Mouse (Mus musculus) heart, embryonic 10.5 days (tissue): ENCODE results near the gene Hmga1. TPM values are rescaled to one million over a fixed set of nuclear protein-coding genes. Genes with fewer than 3 reads are reported as not detected.

ENCODE experiments used
- DNase-seq: peaks from one replicate; pipeline ENCODE4 v3.0.0-alpha.2; 2017; ENCODE audit warnings: low spot score
- H3K27ac ChIP-seq: fragments of 300-500 bp; sonication (generic); 2 replicates; pipeline ENCODE4 v1.5.1; 2016; ENCODE audit warnings: mild to moderate bottlenecking
- H3K27me3 ChIP-seq: fragments of 300-500 bp; sonication (generic); 2 replicates; pipeline ENCODE4 v1.6.1; 2016; ENCODE audit warnings: mild to moderate bottlenecking; ENCODE audit not compliant: poor library complexity, insufficient read depth, severe bottlenecking
- H3K36me3 ChIP-seq: fragments of 300-500 bp; sonication (generic); 2 replicates; pipeline ENCODE4 v1.6.1; 2016; ENCODE audit warnings: mild to moderate bottlenecking, moderate library complexity
- H3K4me1 ChIP-seq: fragments of 300-500 bp; sonication (generic); 2 replicates; pipeline ENCODE4 v1.6.1; 2016; ENCODE audit warnings: mild to moderate bottlenecking
- H3K4me3 ChIP-seq: fragments of 300-500 bp; sonication (generic); 2 replicates; pipeline ENCODE4 v1.5.1; 2016; ENCODE audit warnings: mild to moderate bottlenecking, moderate library complexity
- H3K9me3 ChIP-seq: fragments of 300-500 bp; sonication (generic); 2 replicates; pipeline ENCODE4 v1.6.1; 2016; ENCODE audit warnings: mild to moderate bottlenecking, moderate library complexity
- WGBS: fragments of 180-500 bp; shearing (Covaris S2); methylation state at CpG from one replicate; pipeline ENCODE4 v1.1.7; 2016; 5-methylcytosine and 5-hydroxymethylcytosine counted together
- polyA plus RNA-seq: library from polyadenylated mRNA; unstranded; fragments of >200 nt; fragmentation: Nextera tagmentation; extraction: Ambion mirVana; gene quantifications from 2 replicates; pipeline ENCODE4 v1.2.1, GENCODE M21; 2016

Hmga1 gene
- polyA plus RNA-seq, 1 experiment from 2014 or later, result 609 TPM

- no peak overlapping the region for H3K27ac ChIP-seq
- WGBS, result 59% methylated on average over 2 of the region's 2 CpGs
Measured at GRCm38 (mm10) chr17:27541261-27541660, 15.0 kb upstream of the Hmga1 start.

GRCm38 (mm10) chr17:27541984-27542383 lies 14.3 kb upstream of the Hmga1 start:
- Histone ChIP-seq H3K4me3 (no peak overlapping the region), H3K9me3 (no peaks in the 10 kb centered on the region), H3K27ac (no peak overlapping the region; the same call in 1 of the 2 replicates), H3K36me3 (no peaks in the 10 kb centered on the region), H3K27me3 (peaks cover 9% of the 10 kb centered on the region; the same call in 1 of the 2 replicates), H3K4me1 (peaks cover 12% of the 10 kb centered on the region)
- no peak for DNase-seq
- WGBS, result 78% methylated on average over 3 of the region's 3 CpGs

More at GRCm38 (mm10) chr17:27541261-27541660, 15.0 kb upstream of the Hmga1 start:
- no peaks in the 10 kb centered on the region for H3K36me3 ChIP-seq
- DNase-seq, result no peak
- no peaks in the 10 kb centered on the region for H3K9me3 ChIP-seq
- peaks cover 6% of the 10 kb centered on the region; the same call in 1 of the 2 replicates for H3K27me3 ChIP-seq
- peaks cover 11% of the 10 kb centered on the region for H3K4me1 ChIP-seq
- no peak overlapping the region for H3K4me3 ChIP-seq

GRCm38 (mm10) chr17:27544551-27544950 lies 11.7 kb upstream of the Hmga1 start:
- H3K36me3 ChIP-seq, result no peaks in the 10 kb centered on the region
- no peak overlapping the region for H3K4me3 ChIP-seq
- H3K27ac ChIP-seq, result no peak overlapping the region
- no peak for DNase-seq
- 81% methylated on average over 11 of the region's 11 CpGs for WGBS
- no peaks in the 10 kb centered on the region for H3K9me3 ChIP-seq
- peaks cover 13% of the 10 kb centered on the region; the same call in 1 of the 2 replicates for H3K27me3 ChIP-seq
- peaks cover 31% of the 10 kb centered on the region for H3K4me1 ChIP-seq

GRCm38 (mm10) chr17:27545991-27546390 lies 10.3 kb upstream of the Hmga1 start:
- Histone ChIP-seq H3K9me3 (no peaks in the 10 kb centered on the region), H3K27me3 (peaks cover 13% of the 10 kb centered on the region; the same call in 1 of the 2 replicates), H3K36me3 (no peaks in the 10 kb centered on the region), H3K4me1 (peaks cover 35% of the 10 kb centered on the region), H3K27ac (no peak overlapping the region), H3K4me3 (no peak overlapping the region)
- WGBS, result 36% methylated on average over 12 of the region's 12 CpGs
- no peak for DNase-seq

GRCm38 (mm10) chr17:27546574-27547085 lies 9.7 kb upstream of the Hmga1 start:
- no peak overlapping the region for H3K4me3 ChIP-seq
- no peaks in the 10 kb centered on the region for H3K36me3 ChIP-seq
- H3K27ac ChIP-seq, result peak overlapping the region; percentile 6
- no peaks in the 10 kb centered on the region for H3K9me3 ChIP-seq
- WGBS, result 55% methylated on average over 7 of the region's 7 CpGs
- H3K4me1 ChIP-seq, result peaks cover 30% of the 10 kb centered on the region
- no peak for DNase-seq
- peaks cover 13% of the 10 kb centered on the region; the same call in 1 of the 2 replicates for H3K27me3 ChIP-seq

GRCm38 (mm10) chr17:27547253-27547868 lies 8.9 kb upstream of the Hmga1 start:
- Histone ChIP-seq H3K27ac (peak overlapping the region; percentile 44), H3K9me3 (no peaks in the 10 kb centered on the region), H3K27me3 (peaks cover 13% of the 10 kb centered on the region; the same call in 1 of the 2 replicates), H3K36me3 (no peaks in the 10 kb centered on the region), H3K4me3 (0 out of 2 replicates have a peak overlapping the region, but pooled peaks have one; percentile 1), H3K4me1 (peaks cover 34% of the 10 kb centered on the region)
- DNase-seq, result no peak
- 58% methylated on average over 9 of the region's 9 CpGs for WGBS

- DNase-seq, result no peak
- H3K9me3 ChIP-seq, result no peaks in the 10 kb centered on the region
Measured at GRCm38 (mm10) chr17:27549234-27549633, 7.1 kb upstream of the Hmga1 start.

GRCm38 (mm10) chr17:27551393-27551940 lies 4.8 kb upstream of the Hmga1 start:
- no peaks in the 10 kb centered on the region for H3K9me3 ChIP-seq
- 61% methylated on average over 10 of the region's 10 CpGs for WGBS
- H3K27ac ChIP-seq, result peak overlapping the region; percentile 62; the same call in 1 of the 2 replicates
- H3K36me3 ChIP-seq, result no peaks in the 10 kb centered on the region
- no peak overlapping the region for H3K4me3 ChIP-seq
- no peak for DNase-seq
- 0 out of 2 replicates have a peak, but pooled peaks cover 5% of the 10 kb centered on the region for H3K27me3 ChIP-seq
- H3K4me1 ChIP-seq, result peaks cover 63% of the 10 kb centered on the region

More at GRCm38 (mm10) chr17:27549234-27549633, 7.1 kb upstream of the Hmga1 start:
- Histone ChIP-seq H3K36me3 (no peaks in the 10 kb centered on the region), H3K27me3 (peaks cover 13% of the 10 kb centered on the region; the same call in 1 of the 2 replicates), H3K4me1 (peaks cover 43% of the 10 kb centered on the region), H3K27ac (peak overlapping the region; percentile 84), H3K4me3 (0 out of 2 replicates have a peak overlapping the region, but pooled peaks have one; percentile 3)
- WGBS, result 54% methylated on average over 8 of the region's 8 CpGs

- 78% methylated on average over 23 of the region's 23 CpGs for WGBS
- H3K4me1 ChIP-seq, result peaks cover 58% of the 10 kb centered on the region
- H3K27ac ChIP-seq, result peak overlapping the region; percentile 62
- no peak overlapping the region for H3K4me3 ChIP-seq
- DNase-seq, result no peak
- H3K27me3 ChIP-seq, result no peaks in the 10 kb centered on the region
- no peaks in the 10 kb centered on the region for H3K36me3 ChIP-seq
- no peaks in the 10 kb centered on the region for H3K9me3 ChIP-seq
Measured at GRCm38 (mm10) chr17:27552215-27553201, 3.8 kb upstream of the Hmga1 start.

- H3K27ac ChIP-seq, result peak overlapping the region; percentile 99
- WGBS, result 35% methylated on average over 20 of the region's 20 CpGs
- H3K4me1 ChIP-seq, result peaks cover 64% of the 10 kb centered on the region
- no peaks in the 10 kb centered on the region for H3K27me3 ChIP-seq
- no peaks in the 10 kb centered on the region for H3K9me3 ChIP-seq
- no peak for DNase-seq
- peak overlapping the region; percentile 97 for H3K4me3 ChIP-seq
- H3K36me3 ChIP-seq, result no peaks in the 10 kb centered on the region
Measured at GRCm38 (mm10) chr17:27554062-27554960, 2.0 kb upstream of the Hmga1 start.

- under 1% methylated on average over 37 of the region's 39 CpGs for WGBS
- H3K4me1 ChIP-seq, result peaks cover 65% of the 10 kb centered on the region
- peaks cover 4% of the 10 kb centered on the region for H3K36me3 ChIP-seq
- peak; percentile 93 for DNase-seq
- no peaks in the 10 kb centered on the region for H3K9me3 ChIP-seq
- no peaks in the 10 kb centered on the region for H3K27me3 ChIP-seq
- peak overlapping the region; percentile 97 for H3K4me3 ChIP-seq
- H3K27ac ChIP-seq, result peak overlapping the region; percentile 99
Measured at GRCm38 (mm10) chr17:27555075-27555511, 1.2 kb upstream of the Hmga1 start.
